Mouse (Mus musculus): ENCODE results near the gene Wwox. TPM values are rescaled to one million over a fixed set of nuclear protein-coding genes. Genes with fewer than 3 reads are reported as not detected.

The Wwox gene
- total and polyA plus RNA-seq, 3 experiments: 7.8 to 11.5 (median 9.1) TPM

GRCm38 (mm10) chr8:114421544-114421943, 17.9 kb upstream of the Wwox start:
- Histone ChIP-seq H3K27me3 (replicated peaks) (peaks cover 7% of the 10 kb centered on the region), H3K4me3 (replicated peaks in 1 of 3; ENCODE audit: low read depth in 2 of 3, low read length in 2 of 3, poor library complexity in 1 of 3) (no peak overlapping the region), H3K9ac (ENCODE audit: insufficient read depth, low read depth) (no peak overlapping the region), H3K27ac (ENCODE audit: insufficient read depth, low read depth) (no peak overlapping the region), H3K4me1 (ENCODE audit: control insufficient read depth in 1 of 2, insufficient read depth in 2 of 2) (no peaks in the 10 kb centered on the region), H3K4me2 (ENCODE audit: insufficient read depth, low read depth, poor library complexity, severe bottlenecking) (no peak overlapping the region), H3K79me2 (replicated peaks; ENCODE audit: control insufficient read depth, extremely low read depth, insufficient read depth, poor library complexity, severe bottlenecking) (no peaks in the 10 kb centered on the region), H3K9me3 (replicated peaks; ENCODE audit: low read length) (peaks cover 3% of the 10 kb centered on the region), H3K36me3 (replicated peaks in 1 of 2; ENCODE audit: control insufficient read depth in 1 of 2, insufficient read depth in 1 of 2, low read length in 1 of 2) (no peaks in the 10 kb centered on the region)
- TF ChIP-seq BHLHE40 (IDR thresholded peaks at IDR 0.05; ENCODE audit: low read depth, low read length) (no peak), MXI1 (IDR thresholded peaks at IDR 0.05; ENCODE audit: low read depth, low read length) (no peak), ETS1 (conservative IDR thresholded peaks at IDR 0.05; ENCODE audit: low read depth, low read length) (no peak), E2F4 (IDR thresholded peaks at IDR 0.05; ENCODE audit: insufficient replicate concordance, low read depth, low read length) (no peak), SMC3 (IDR thresholded peaks at IDR 0.05; ENCODE audit: low read depth, low read length) (no peak)
- DNase-seq (ENCODE audit: extremely low read depth): no peak
- in situ Hi-C loops (cut with MboI; ENCODE audit: low pct_ligation_motif_present, low pct_unique_long_range_greater_than_20kb, low sequenced_read_pairs): no loop called here
- dilution Hi-C loops (cut with MboI; ENCODE audit: extremely low pct_ligation_motif_present, extremely low pct_unique_long_range_greater_than_20kb, low sequenced_read_pairs): no loop called here

- peaks cover 0 to 13% of the 10 kb centered on the region in 2 experiments for H3K36me3 ChIP-seq (replicated peaks in 1 of 2; ENCODE audit: control insufficient read depth in 1 of 2, insufficient read depth in 1 of 2, low read length in 1 of 2)
- no peak overlapping the region for H3K4me3 ChIP-seq (replicated peaks in 1 of 3; ENCODE audit: low read depth in 2 of 3, low read length in 2 of 3, poor library complexity in 1 of 3)
- peak; percentile 81 for TF ChIP-seq SMC3 (IDR thresholded peaks at IDR 0.05; ENCODE audit: low read depth, low read length)
- no peak for TF ChIP-seq EP300 (IDR thresholded peaks at IDR 0.05; ENCODE audit: low read length)
- TF ChIP-seq CTCF (conservative IDR thresholded peaks at IDR 0.05 in 1 of 2, IDR thresholded peaks at IDR 0.05 in 1 of 2; ENCODE audit: low read depth in 2 of 2, low read length in 2 of 2): peak; percentile 86 to 87
- no peak for TF ChIP-seq NRF1 (IDR thresholded peaks at IDR 0.05; ENCODE audit: low read depth, low read length)
- peak; percentile 87 for TF ChIP-seq RAD21 (IDR thresholded peaks at IDR 0.05; ENCODE audit: low read depth, low read length)
- peak; percentile 6; the same call in 1 of the 2 replicates for TF ChIP-seq ZC3H11A (IDR thresholded peaks at IDR 0.05; ENCODE audit: low read depth, low read length)
- TF ChIP-seq SIN3A (IDR thresholded peaks at IDR 0.05; ENCODE audit: low read length): no peak
- H3K4me2 ChIP-seq (ENCODE audit: insufficient read depth, low read depth, poor library complexity, severe bottlenecking): peak overlapping the region; percentile 90; the same call in 1 of the 2 replicates
- no peaks in the 10 kb centered on the region for H3K9me3 ChIP-seq (replicated peaks; ENCODE audit: low read length)
- H3K4me1 ChIP-seq (ENCODE audit: control insufficient read depth in 1 of 2, insufficient read depth in 2 of 2): peaks cover 3 to 25% of the 10 kb centered on the region in 2 experiments; a peak in 2 of 4 replicates
- no peak overlapping the region for H3K27ac ChIP-seq (ENCODE audit: insufficient read depth, low read depth)
- H3K79me2 ChIP-seq (replicated peaks; ENCODE audit: control insufficient read depth, extremely low read depth, insufficient read depth, poor library complexity, severe bottlenecking): no peaks in the 10 kb centered on the region
- no peak overlapping the region for H3K9ac ChIP-seq (ENCODE audit: insufficient read depth, low read depth)
- peak; percentile 55 for DNase-seq (ENCODE audit: extremely low read depth)
- dilution Hi-C loops (cut with MboI; ENCODE audit: extremely low pct_ligation_motif_present, extremely low pct_unique_long_range_greater_than_20kb, low sequenced_read_pairs) (no loop called here), in situ Hi-C loops (cut with MboI; ENCODE audit: low pct_ligation_motif_present, low pct_unique_long_range_greater_than_20kb, low sequenced_read_pairs) (loop anchor here (10.0 to 25.0 kb wide), 2 partner anchors 373 to 776 kb away; no protein-coding TSS in a partner anchor)
- H3K27me3 ChIP-seq (replicated peaks): peaks cover 8% of the 10 kb centered on the region
These were observed 1.2 kb upstream of the Wwox start for GRCm38 (mm10) chr8:114438236-114438635.

GRCm38 (mm10) chr8:114440205-114440589, 742 bp downstream of the Wwox start:
- Histone ChIP-seq H3K4me2 (ENCODE audit: insufficient read depth, low read depth, poor library complexity, severe bottlenecking) (peak overlapping the region; percentile 89), H3K4me1 (ENCODE audit: control insufficient read depth in 1 of 2, insufficient read depth in 2 of 2) (peaks cover 3 to 25% of the 10 kb centered on the region in 2 experiments; a peak in 2 of 4 replicates), H3K4me3 (replicated peaks in 1 of 3; ENCODE audit: low read depth in 2 of 3, low read length in 2 of 3, poor library complexity in 1 of 3) (peak overlapping the region; percentile 93 to 97 (median 96)), H3K27me3 (replicated peaks) (peaks cover 8% of the 10 kb centered on the region), H3K9ac (ENCODE audit: insufficient read depth, low read depth) (peak overlapping the region; percentile 67; the same call in 1 of the 2 replicates), H3K9me3 (replicated peaks; ENCODE audit: low read length) (no peaks in the 10 kb centered on the region), H3K79me2 (replicated peaks; ENCODE audit: control insufficient read depth, extremely low read depth, insufficient read depth, poor library complexity, severe bottlenecking) (no peaks in the 10 kb centered on the region), H3K27ac (ENCODE audit: insufficient read depth, low read depth) (no peak overlapping the region), H3K36me3 (replicated peaks in 1 of 2; ENCODE audit: control insufficient read depth in 1 of 2, insufficient read depth in 1 of 2, low read length in 1 of 2) (peaks cover 5 to 29% of the 10 kb centered on the region in 2 experiments)
- peak; percentile 50 for DNase-seq (ENCODE audit: extremely low read depth)
- in situ Hi-C loops (cut with MboI; ENCODE audit: low pct_ligation_motif_present, low pct_unique_long_range_greater_than_20kb, low sequenced_read_pairs): loop anchor here (25.0 kb wide), 1 partner anchor 778 kb away; no protein-coding TSS in a partner anchor
- dilution Hi-C loops (cut with MboI; ENCODE audit: extremely low pct_ligation_motif_present, extremely low pct_unique_long_range_greater_than_20kb, low sequenced_read_pairs): no loop called here
- no peak for TF ChIP-seq UBTF (IDR thresholded peaks at IDR 0.05; ENCODE audit: low read depth, low read length)
- TF ChIP-seq CHD1 (IDR thresholded peaks at IDR 0.05; ENCODE audit: low read depth, low read length): peak; percentile 67; the same call in 1 of the 2 replicates
- TF ChIP-seq MAFK (IDR thresholded peaks at IDR 0.05; ENCODE audit: insufficient replicate concordance, low read length): no peak
- no peak for TF ChIP-seq IRF4 (IDR thresholded peaks at IDR 0.05; ENCODE audit: low read depth, low read length)
- TF ChIP-seq MAX (IDR thresholded peaks at IDR 0.05; ENCODE audit: low read length): 0 out of 2 replicates have a peak, but pooled peaks have one; percentile 7
- TF ChIP-seq KAT2A (IDR thresholded peaks at IDR 0.05; ENCODE audit: insufficient replicate concordance, low read length): no peak
- TF ChIP-seq ELF1 (IDR thresholded peaks at IDR 0.05; ENCODE audit: low read depth, low read length): no peak
- peak; percentile 8; the same call in 1 of the 2 replicates for TF ChIP-seq SIN3A (IDR thresholded peaks at IDR 0.05; ENCODE audit: low read length)
- peak; percentile 34; the same call in 1 of the 2 replicates for TF ChIP-seq MYC (IDR thresholded peaks at IDR 0.05; ENCODE audit: low read depth, low read length)
- no peak for TF ChIP-seq MAZ (IDR thresholded peaks at IDR 0.05; ENCODE audit: low read depth, low read length)
- no peak for TF ChIP-seq USF1 (IDR thresholded peaks at IDR 0.05; ENCODE audit: low read depth, low read length)
- no peak for TF ChIP-seq NELFE (IDR thresholded peaks at IDR 0.05; ENCODE audit: low read depth, low read length)
- no peak for TF ChIP-seq MEF2A (IDR thresholded peaks at IDR 0.05; ENCODE audit: borderline replicate concordance, low read depth, low read length)
- no peak for TF ChIP-seq RCOR1 (conservative IDR thresholded peaks at IDR 0.05; ENCODE audit: low read depth, low read length)
- TF ChIP-seq GABPA (IDR thresholded peaks at IDR 0.05; ENCODE audit: insufficient replicate concordance, low read depth, low read length): no peak
- peak in 1 of 2 experiments; percentile 60; a peak in 3 of 4 replicates for TF ChIP-seq CTCF (conservative IDR thresholded peaks at IDR 0.05 in 1 of 2, IDR thresholded peaks at IDR 0.05 in 1 of 2; ENCODE audit: low read depth in 2 of 2, low read length in 2 of 2)
